Mouse (Mus musculus) induced T-regulatory cell, adult 2 months (primary cell): Measurements from ENCODE around the gene Fgfr4.

Experiments
- DNase-seq: peaks from one replicate; pipeline ENCODE4 v3.0.0-alpha.2; 2012; ENCODE audit warnings: low read depth

The Fgfr4 gene

DNA sequence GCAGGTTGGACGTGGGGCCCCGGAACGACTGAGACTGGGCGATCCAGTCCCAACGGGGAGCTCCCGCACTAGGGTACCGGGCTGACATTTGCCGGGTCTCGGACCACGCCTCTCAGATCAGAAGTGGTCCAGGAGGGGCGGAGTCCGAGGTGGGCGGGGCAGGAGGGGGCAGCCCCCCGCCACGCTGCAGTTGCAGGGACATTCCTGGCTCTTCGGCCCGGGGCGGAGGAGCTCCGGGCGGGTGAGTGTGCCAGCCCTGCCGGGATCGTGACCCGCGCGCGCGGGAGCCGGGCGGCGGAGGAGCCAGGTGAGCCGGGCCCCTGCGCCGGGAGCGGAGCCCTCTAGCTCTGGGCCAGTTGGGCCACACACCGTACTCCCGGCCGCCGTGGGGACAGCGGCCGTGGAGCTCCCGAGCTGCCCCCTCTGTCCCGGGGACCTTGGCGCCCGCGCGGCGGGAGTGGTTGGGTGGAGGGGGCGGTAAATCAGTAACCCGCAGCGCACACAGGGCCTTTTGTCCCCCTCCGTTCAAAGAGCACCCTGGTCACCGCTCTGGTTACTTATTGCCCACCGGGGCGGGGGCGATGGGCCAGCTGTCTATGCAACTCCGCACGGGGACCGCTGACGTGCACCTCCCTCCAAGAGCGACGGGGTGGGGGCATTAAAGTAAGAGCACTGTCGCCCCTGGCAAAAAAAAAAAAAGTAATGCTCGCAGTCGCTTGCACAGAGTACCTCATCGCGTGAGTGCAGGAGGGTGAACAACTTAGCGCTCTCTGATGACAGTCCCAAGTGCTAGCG, at the start of gene Fgfr4:
TSS of gene Fgfr4 (plus strand) at position 20 of the 795 bp plus-strand sequence.
- peak; percentile 8 for DNase-seq

DNA sequence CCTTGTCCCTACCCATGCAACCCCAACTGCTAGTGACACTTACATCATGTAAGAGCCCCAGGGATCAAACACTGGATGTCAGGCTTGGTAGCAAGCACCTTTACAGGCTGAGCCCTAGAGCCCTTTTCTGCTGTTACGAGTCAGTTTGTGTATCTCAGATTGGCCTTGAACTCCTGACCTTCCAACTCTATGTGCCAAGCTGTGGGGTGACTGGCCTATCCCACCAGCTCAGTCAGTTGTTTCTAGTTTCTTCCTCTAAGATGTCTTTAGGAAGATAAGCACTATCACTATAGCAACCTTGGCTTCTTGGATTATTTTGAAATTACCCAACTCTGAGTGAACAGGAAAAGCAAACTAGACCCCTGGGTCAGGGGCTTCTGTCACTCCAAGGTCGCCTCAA, 49.1 kb upstream of the Fgfr4 start:
- no peak for DNase-seq

DNA sequence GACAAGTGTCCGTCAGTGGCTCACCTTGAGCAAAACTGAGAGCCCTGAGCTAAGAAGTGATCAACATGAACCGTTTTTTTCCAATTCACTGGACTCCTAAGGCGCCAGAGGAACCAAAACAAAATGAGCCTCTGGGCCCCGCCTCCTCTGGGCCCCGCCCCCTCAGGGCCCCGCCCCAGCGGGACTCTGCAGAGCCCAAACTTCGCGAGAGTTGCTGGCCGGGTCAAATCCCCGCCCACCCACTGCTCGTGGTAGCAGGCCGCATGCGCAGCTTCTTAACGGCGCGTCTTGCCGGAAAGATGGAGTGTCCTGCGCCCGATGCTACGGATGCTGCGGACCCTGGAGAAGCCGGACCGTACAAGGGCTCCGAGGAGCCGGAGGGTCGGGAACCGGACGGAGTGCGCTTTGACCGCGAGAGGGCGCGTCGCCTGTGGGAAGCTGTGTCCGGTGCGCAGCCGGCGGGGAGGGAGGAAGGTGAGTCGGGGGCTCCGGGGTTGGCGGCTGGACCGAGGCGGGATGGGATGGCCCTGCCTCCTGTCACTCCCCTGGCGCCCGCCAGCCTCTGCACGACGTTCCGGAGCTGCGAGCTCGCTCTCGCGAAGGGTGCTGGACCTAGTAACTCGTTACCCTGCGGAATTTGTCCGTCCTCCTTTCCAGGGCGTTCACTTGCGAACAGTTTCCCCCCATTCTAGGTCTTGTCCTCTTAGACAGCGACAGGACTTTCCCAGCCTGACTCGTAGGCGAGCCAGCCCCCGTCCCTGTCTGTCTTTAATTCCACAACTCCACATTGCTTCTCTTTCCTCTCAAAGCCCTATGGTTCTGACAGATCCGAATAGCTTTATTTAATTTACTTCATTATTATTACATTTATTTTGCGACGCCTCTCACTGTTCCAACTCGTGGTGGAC, 47.1 kb upstream of the Fgfr4 start, which contains the start of gene Zfp346:
TSS of gene Zfp346 (plus strand) at position 267 of the 908 bp plus-strand sequence.
- peak; percentile 99 for DNase-seq

DNA sequence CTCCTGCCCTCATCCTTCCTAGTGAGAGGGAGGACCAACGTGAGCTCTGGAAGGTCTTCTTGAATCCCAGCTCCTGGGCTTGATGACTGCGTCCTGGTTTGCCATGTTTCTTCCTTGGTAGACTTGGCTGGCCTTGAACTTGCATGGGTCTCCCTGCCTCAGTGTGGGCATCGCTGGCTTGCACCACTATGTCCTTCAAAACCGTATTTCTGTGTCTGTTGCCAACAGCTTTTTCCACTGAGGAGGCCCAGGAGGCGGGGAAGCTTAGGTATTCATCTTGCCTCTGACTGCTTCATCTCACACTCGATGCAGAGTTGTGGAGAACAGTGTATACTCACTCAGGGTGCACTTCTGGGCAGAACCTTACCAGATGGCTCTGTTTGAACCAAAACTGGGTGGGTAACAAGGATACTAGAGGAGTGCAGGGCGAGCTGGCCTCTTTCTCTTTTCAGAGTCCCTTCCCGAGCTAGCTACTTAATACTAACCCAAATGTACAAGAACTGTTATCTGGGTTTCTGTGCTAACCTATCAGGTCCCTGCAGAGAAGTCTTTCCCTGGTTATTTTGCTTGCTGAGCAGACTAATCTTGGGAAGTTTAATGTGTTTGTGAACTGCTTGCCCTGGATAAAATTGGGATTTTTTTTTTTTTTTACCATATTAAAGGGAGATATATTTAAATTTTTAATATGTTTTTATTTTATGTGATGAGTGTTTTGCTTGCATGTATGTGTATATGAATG, 46.3 kb upstream of the Fgfr4 start:
- peak; percentile 35 for DNase-seq

DNA sequence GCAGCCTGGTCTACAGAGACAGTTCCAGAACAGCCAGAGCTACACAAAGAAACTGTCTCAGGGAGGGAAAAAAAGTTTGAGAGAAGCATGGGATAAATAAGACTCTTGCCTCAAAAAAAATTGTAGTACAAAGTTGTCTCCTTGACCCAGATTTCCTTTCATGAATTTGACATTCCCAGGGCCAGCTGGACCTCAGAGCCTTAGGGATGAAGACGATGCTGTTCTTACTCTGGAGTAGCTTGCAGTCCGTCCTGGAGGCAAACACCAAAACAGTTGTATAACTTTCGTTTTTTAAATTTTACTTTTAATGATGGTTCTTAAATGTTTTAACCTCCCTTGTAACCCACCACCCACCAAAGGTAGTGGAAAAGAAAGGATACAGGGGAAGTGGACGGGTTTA, 45.3 kb upstream of the Fgfr4 start:
- no peak for DNase-seq

DNA sequence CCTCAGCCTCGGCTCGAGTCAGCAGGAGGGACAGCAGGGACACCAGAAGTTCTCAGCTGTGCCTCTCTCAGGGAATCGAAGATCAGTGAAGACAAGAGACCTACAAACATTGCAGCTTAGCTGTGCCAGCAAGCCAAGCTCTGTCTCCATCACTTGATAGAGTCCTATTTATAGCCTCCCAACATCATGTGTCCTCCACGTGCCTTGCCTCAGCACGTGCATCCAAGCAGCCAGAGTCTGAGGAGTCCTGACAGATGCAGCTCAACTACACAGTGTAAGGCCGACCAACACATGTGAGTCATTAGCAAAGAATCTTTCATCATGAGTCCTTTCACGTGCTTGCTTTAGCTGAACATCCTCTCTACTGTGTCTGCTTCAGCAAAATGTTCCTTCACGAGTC, 44.7 kb upstream of the Fgfr4 start:
- no peak for DNase-seq

GRCm38 (mm10) chr13:55114375-55114774, 38.1 kb upstream of the Fgfr4 start:
- DNase-seq, result no peak

DNA sequence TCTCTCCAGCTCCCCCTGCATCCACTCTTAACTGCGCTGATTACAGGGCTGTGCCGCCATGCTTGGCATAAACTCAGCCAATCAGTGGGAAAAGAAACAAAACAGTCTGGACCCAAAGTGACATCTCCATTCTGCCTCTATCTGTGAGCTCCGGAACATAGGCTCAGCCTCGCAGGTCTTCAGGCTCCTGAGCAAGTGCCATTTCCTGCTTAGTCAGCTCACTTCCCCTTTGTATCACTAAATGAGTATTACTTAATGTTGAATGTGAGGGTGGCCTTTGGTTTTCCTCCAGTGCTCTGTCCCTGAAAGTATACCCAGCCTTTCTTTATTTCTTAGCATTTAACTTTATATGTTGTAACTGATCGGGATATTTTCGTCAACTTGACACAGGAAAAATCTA, 27.5 kb upstream of the Fgfr4 start:
- DNase-seq, result peak; percentile 23

DNA sequence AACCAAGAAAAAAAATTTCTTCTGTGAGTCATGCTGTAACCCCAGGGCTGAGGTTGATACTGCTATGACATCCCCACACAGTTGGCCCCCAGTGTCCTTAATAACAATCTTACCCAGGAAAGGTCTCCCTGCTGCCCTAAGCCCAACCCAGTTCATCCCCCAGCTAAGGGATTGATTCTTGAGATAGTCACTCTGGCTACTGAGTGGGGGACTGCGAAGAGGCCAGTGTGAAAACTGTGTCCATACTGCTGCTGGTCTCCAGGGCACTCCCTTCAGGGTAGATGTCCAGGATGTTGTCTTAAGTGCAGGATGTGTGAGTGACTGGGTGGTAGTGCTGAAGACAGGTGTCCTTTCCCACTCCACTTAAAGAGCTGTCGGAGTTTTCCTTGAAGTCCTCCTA, 19.0 kb upstream of the Fgfr4 start, which contains the start of gene Gm17617:
TSS of gene Gm17617 (minus strand) at position 101 of the 400 bp plus-strand sequence.
- no peak for DNase-seq

GRCm38 (mm10) chr13:55135382-55135781, 17.1 kb upstream of the Fgfr4 start:
- DNase-seq, result peak; percentile 46

DNA sequence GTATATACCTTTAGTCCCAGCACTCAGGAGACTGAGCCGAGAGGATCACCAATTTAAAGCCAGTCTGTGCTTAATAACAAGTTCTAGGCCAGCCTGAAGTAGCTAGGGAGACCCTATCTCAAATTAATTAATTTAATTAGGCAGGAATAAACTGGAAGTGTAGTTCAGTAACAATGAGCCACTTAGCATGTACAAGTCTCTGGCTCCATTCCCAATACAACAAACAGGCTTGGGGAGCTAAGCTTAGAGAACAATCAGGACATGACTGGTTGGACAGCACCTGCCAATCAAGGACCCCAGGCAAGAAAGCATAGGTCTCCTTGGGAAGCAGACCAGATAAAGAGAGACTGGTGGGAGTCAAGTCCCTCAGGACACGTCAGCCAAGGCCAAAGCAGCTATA, 12.2 kb upstream of the Fgfr4 start:
- no peak for DNase-seq

DNA sequence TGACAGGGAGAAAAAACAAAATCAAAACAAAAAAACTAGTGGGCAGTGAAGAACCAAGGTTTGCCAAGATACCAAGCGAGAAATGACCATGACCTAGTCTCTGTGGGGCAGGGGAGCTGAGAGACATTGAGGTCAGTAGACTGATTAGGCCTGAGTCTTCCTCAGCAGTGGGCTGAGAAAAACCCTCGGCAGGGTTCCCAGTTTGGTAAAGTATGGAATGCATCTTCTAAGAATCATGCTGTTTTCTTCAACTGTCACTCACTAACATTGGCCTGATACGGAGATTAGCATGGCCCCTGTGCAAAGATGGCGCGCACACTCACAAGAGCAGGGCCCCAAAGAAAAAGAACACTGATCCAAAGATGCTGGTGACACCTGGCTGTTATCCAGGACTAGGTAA, 1.5 kb downstream of the Fgfr4 start:
- DNase-seq, result no peak

DNA sequence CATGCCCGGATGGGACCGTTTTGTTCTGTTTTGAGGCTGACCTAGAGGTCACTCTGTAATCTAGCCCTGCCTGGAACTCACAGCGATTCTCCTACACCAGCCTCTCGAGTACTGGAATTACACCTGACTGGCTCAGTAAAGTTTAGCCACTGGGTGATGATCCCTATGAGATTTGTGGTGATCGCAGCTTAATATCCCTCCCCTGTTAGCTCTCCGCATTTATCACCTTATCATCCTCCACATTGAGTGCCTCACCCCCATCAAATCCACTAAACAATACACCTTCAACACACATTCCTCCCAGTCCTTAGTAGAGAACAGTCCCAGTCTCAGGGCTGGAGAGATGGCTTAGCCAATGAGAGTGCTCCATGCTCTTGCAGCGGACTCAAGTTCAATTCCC, 9.9 kb downstream of the Fgfr4 start:
- no peak for DNase-seq

DNA sequence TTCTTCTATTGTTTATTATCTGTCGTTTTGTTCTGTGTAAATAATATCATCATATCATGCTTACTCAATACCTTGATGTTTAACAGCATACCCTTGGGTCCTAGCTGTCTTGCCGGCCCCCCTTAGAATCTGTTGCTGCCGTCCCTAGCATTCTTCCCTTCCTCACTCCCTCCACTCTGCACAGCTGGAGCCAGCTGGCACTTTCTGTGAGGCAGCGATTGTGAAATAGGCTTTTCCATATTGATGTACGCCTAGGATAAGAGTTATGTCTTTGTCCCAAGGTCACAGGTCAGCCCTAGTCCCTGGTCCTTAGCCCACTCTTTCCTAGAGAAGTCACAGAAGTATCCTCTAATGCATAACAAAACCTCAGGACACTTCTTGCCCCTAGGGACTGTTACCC, 11.1 kb downstream of the Fgfr4 start:
- no peak for DNase-seq

GRCm38 (mm10) chr13:55165831-55166339, 13.4 kb downstream of the Fgfr4 start:
- DNase-seq, result no peak

DNA sequence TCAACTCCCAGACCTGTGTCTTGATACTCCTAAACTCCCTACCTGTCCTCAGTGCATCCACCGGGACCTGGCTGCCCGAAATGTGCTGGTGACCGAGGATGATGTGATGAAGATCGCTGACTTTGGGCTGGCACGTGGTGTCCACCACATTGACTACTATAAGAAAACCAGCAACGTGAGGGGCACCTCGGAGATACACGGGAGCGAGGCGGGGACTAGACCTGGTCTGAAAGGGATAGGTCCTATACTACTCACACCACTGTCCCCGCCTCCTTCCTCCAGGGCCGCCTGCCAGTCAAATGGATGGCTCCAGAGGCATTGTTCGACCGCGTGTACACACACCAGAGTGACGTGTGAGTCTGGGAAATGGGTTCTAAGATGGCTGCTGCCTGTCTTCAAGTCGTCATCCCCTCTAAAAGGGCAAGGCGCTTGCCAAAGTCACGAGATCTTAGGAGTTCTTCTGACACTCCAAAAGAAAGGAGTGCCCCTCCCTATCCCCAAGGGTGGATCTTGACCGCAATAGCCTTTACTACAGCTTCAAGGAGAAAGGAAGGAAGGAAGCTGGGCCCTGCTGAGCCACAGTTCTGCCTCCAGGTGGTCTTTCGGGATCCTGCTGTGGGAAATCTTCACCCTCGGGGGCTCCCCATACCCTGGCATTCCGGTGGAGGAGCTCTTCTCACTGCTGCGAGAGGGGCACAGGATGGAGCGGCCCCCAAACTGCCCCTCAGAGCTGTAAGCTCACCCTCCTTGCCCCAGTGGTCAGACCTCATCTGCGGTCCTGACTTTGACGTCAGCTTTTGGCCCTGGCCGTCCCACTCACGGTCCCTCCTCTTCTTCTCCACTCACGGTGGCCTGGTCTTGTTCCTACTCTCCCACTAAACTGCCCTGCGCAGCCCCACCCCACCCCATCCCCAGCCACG, 14.6 kb downstream of the Fgfr4 start:
- no peak for DNase-seq

DNA sequence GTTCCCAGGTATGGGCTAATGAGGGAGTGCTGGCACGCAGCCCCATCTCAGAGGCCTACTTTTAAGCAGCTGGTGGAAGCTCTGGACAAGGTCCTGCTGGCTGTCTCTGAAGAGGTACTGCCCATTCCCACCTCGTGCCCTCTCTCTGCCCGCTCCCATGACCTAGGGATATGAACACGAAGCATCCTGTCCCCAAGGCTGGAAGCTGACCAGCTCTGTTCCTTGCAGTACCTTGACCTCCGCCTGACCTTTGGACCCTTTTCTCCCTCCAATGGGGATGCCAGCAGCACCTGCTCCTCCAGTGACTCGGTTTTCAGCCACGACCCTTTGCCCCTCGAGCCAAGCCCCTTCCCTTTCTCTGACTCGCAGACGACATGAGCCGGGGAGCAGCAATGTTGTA, 15.4 kb downstream of the Fgfr4 start:
- DNase-seq, result no peak

- DNase-seq, result no peak
Measured at GRCm38 (mm10) chr13:55168255-55168654, 15.8 kb downstream of the Fgfr4 start.

GRCm38 (mm10) chr13:55168958-55169369, 16.5 kb downstream of the Fgfr4 start:
- no peak for DNase-seq

- DNase-seq, result no peak
Measured at GRCm38 (mm10) chr13:55171517-55172335, 19.3 kb downstream of the Fgfr4 start.
